Mouse (Mus musculus) neural tube, embryonic 14.5 days (tissue): ENCODE data around the gene Cdc37l1. TPM values are rescaled to one million over a fixed set of nuclear protein-coding genes. Genes with fewer than 3 reads are reported as not detected.
"Not testable (repeated sequence)": the region's sequence is repeated elsewhere in the genome, so short reads cannot be mapped to it uniquely, and the experiment has no call there.

ENCODE experiments used
- ATAC-seq: fragments of 200-750 bp; cut with Nextera tagmentation; 2 replicates; pipeline ENCODE4 v1.8.0; 2017; ENCODE audit warnings: low read depth, mild to moderate bottlenecking, moderate TSS enrichment, moderate library complexity
- H3K27ac ChIP-seq: fragments of 300-500 bp; sonication (generic); 2 replicates; pipeline ENCODE4 v1.5.1; 2014; ENCODE audit warnings: low read depth, mild to moderate bottlenecking, control low read depth, low read length, moderate library complexity, mixed read lengths
- H3K27me3 ChIP-seq: fragments of 300-500 bp; sonication (generic); 2 replicates; pipeline ENCODE4 v1.6.1; 2014; ENCODE audit warnings: low read length; ENCODE audit not compliant: control insufficient read depth, insufficient read depth
- H3K36me3 ChIP-seq: fragments of 300-500 bp; sonication (generic); 2 replicates; pipeline ENCODE4 v1.6.1; 2014; ENCODE audit warnings: low read length, mixed read lengths; ENCODE audit not compliant: control insufficient read depth, insufficient read depth
- H3K4me1 ChIP-seq: fragments of 300-500 bp; sonication (generic); 2 replicates; pipeline ENCODE4 v1.6.1; 2014; ENCODE audit warnings: low read length; ENCODE audit not compliant: control insufficient read depth, insufficient read depth
- H3K4me2 ChIP-seq: fragments of 300-500 bp; sonication (generic); 2 replicates; pipeline ENCODE4 v1.6.1; 2014; ENCODE audit warnings: mild to moderate bottlenecking, low read depth, low read length, control low read depth
- H3K4me3 ChIP-seq: fragments of 300-500 bp; sonication (generic); 2 replicates; pipeline ENCODE4 v1.5.1; 2014; ENCODE audit warnings: low read depth, low read length, control low read depth, mixed read lengths
- H3K9ac ChIP-seq: fragments of 300-500 bp; sonication (generic); replicated peaks from 2 replicates; pipeline ENCODE4 v1.6.1; 2014; ENCODE audit warnings: low read depth, mild to moderate bottlenecking, control low read depth, low read length, mixed read lengths
- H3K9me3 ChIP-seq: fragments of 300-500 bp; sonication (generic); 2 replicates; pipeline ENCODE4 v1.6.1; 2016; ENCODE audit warnings: low read length; ENCODE audit not compliant: control insufficient read depth
- WGBS: fragments of 180-500 bp; shearing (Covaris S2); extraction: QIAGEN DNeasy Blood & Tissue Kit; methylation state at CpG from one replicate; pipeline ENCODE4 v1.1.7; 2014; 5-methylcytosine and 5-hydroxymethylcytosine counted together
- polyA plus RNA-seq: library from polyadenylated mRNA; unstranded; fragments of >200 nt; fragmentation: Nextera tagmentation; extraction: Ambion mirVana; gene quantifications from 2 replicates; pipeline ENCODE4 v1.2.1, GENCODE M21; 2014

The Cdc37l1 gene
- polyA plus RNA-seq, 1 experiment from 2014 or later: 59.9 TPM

DNA sequence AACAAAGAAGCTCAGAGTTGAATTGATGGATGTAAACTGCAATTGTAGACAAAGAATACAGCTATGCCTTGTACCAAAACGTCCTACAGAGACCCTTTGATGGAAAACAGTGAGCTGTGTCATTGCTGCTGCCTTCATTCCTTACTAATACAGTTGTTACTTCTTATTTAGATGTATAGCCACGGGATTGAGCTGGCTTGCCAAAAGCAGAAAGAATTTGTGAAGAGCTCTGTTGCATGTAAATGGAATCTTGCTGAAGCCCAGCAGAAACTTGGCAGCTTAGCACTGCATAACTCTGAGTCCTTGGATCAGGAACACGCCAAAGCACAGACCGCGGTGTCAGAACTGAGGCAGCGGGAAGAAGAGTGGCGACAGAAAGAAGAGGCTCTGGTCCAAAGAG is 4.7 kb downstream of the Cdc37l1 start:
- Histone ChIP-seq H3K9ac (no peak overlapping the region), H3K4me2 (no peak overlapping the region), H3K27ac (no peak overlapping the region), H3K36me3 (peaks cover 19% of the 10 kb centered on the region), H3K27me3 (no peaks in the 10 kb centered on the region), H3K9me3 (no peaks in the 10 kb centered on the region), H3K4me1 (peaks cover 8% of the 10 kb centered on the region), H3K4me3 (no peak overlapping the region)
- ATAC-seq: no peak
- WGBS: 65% methylated on average over 7 of the region's 7 CpGs

DNA sequence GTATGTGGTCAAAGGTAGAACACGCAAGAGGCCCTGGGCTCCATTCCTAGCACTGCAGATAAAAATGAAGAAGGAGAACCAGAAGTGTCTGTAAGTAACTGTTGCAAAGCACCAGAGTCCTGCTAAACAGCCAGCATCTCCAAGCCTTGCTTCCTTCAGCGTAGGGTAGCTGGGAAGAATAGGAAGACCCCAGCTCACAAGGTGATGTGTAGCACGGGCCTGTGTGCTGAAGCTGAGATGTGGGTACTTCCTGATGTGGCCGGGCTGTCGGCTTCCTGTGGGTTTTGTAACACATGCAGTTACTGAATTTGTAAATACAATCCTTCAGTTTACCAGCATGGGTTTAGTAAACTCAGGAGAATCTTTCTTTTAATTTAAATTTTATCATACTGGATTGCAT is 5.2 kb downstream of the Cdc37l1 start:
- Histone ChIP-seq H3K9me3 (no peaks in the 10 kb centered on the region), H3K9ac (no peak overlapping the region), H3K27ac (no peak overlapping the region), H3K36me3 (peaks cover 19% of the 10 kb centered on the region), H3K4me3 (no peak overlapping the region), H3K27me3 (no peaks in the 10 kb centered on the region), H3K4me1 (peaks cover 7% of the 10 kb centered on the region), H3K4me2 (no peak overlapping the region)
- ATAC-seq: no peak
- WGBS: 93% methylated on average over 5 of the region's 5 CpGs

DNA sequence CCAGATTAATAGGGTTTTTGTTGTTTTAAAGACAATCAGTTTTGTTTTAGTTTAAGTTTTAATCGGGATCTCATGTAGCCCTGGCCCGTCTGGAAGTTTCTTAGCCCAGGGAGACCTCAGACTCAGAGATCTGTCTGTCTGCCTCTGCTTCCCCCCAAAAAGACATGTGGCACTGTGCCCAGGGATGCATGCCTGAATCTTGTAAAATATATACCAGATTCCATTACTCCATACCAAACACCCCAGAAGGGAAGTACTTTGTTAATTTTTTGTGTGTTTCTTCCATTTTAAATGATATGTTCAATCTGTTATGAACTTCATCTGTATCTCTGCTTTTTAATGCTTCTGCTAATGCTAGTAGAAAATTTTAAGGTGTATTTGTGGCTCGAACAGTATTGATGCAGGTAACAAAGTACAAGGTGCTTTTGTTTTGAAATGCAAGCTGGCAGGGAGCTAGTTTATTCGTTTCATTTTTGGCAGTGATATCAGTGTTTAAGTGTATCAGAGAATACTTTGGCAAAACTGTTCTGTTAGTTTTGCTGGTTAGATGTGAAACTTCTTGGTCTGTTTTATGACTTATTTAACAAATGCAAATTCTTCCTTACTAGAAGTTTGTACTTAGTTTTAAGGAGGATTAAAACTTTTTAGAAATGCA is 8.0 kb downstream of the Cdc37l1 start:
- peaks cover 25% of the 10 kb centered on the region for H3K36me3 ChIP-seq
- H3K27me3 ChIP-seq: no peaks in the 10 kb centered on the region
- ATAC-seq: no peak
- WGBS: 95% methylated on average over 4 of the region's 4 CpGs
- no peaks in the 10 kb centered on the region for H3K9me3 ChIP-seq
- H3K27ac ChIP-seq: no peak overlapping the region
- H3K4me3 ChIP-seq: no peak overlapping the region
- no peaks in the 10 kb centered on the region for H3K4me1 ChIP-seq
- H3K4me2 ChIP-seq: no peak overlapping the region
- H3K9ac ChIP-seq: no peak overlapping the region

- H3K9me3 ChIP-seq, H3K4me1 ChIP-seq, H3K27me3 ChIP-seq, H3K4me2 ChIP-seq, H3K4me3 ChIP-seq, H3K27ac ChIP-seq, ATAC-seq, H3K9ac ChIP-seq: not testable (repeated sequence)
- 98% methylated on average over 16 of the region's 16 CpGs for WGBS
- peaks cover 18% of the 10 kb centered on the region for H3K36me3 ChIP-seq
Observed at GRCm38 (mm10) chr19:29000321-29000720, 10.2 kb downstream of the Cdc37l1 start.

DNA sequence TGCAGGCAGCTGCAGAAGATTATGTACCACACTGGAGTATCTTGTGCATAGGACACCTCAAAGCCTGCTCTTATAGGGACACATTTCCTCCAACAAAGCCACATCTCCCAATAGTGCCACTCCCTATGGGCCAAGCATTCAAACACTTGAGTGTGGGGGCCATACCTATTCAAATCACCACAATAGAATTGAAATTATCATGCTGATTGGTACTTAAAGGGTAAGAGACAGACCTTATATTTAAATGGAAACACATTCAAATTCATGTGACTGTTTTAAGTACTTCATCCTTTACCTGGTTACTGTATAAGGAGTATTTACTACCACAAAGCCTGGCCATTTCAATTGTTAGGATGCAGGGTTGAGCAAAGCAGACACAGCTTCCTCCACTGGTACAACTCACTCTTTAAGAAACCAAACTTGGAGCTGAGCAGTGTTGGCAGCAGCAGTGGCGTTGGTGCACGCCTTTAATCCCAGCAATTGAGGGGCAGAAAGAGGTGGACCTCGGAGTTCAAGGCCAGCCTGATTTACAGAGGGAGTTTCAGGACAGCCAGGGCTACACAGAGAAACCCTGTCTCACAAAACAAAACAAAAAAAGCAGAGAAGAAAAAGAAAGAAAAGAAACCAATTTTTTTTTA is 18.0 kb downstream of the Cdc37l1 start:
- peaks cover 24% of the 10 kb centered on the region for H3K36me3 ChIP-seq
- no peak overlapping the region for H3K4me3 ChIP-seq
- no peaks in the 10 kb centered on the region for H3K9me3 ChIP-seq
- H3K4me1 ChIP-seq: no peaks in the 10 kb centered on the region
- H3K4me2 ChIP-seq: no peak overlapping the region
- WGBS: 77% methylated on average over 3 of the region's 3 CpGs
- no peak for ATAC-seq
- no peak overlapping the region for H3K9ac ChIP-seq
- no peak overlapping the region for H3K27ac ChIP-seq
- H3K27me3 ChIP-seq: no peaks in the 10 kb centered on the region

DNA sequence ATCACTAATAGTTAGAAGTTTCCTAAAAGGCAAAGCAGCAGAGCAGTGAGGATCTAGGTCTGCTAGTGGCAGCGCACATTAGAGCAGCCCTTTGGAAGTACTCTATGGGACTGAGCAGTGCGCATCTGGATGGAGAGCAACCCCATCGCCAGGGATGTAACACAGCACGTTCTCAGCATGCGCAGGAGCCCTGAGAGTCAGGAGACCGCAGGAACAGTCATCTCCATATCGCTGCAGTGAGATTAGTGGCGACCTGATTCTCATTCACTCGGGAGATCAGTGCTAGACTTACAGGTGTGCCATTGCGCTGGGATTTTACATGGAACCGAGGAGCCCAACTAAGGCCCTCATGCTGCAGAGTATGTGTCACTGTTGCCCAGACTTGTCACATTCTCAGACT is 18.9 kb downstream of the Cdc37l1 start:
- H3K4me2 ChIP-seq: no peak overlapping the region
- no peak for ATAC-seq
- no peaks in the 10 kb centered on the region for H3K4me1 ChIP-seq
- peaks cover 27% of the 10 kb centered on the region for H3K36me3 ChIP-seq
- H3K9ac ChIP-seq: no peak overlapping the region
- no peak overlapping the region for H3K27ac ChIP-seq
- H3K4me3 ChIP-seq: no peak overlapping the region
- no peaks in the 10 kb centered on the region for H3K27me3 ChIP-seq
- no peaks in the 10 kb centered on the region for H3K9me3 ChIP-seq
- WGBS: 94% methylated on average over 11 of the region's 11 CpGs

DNA sequence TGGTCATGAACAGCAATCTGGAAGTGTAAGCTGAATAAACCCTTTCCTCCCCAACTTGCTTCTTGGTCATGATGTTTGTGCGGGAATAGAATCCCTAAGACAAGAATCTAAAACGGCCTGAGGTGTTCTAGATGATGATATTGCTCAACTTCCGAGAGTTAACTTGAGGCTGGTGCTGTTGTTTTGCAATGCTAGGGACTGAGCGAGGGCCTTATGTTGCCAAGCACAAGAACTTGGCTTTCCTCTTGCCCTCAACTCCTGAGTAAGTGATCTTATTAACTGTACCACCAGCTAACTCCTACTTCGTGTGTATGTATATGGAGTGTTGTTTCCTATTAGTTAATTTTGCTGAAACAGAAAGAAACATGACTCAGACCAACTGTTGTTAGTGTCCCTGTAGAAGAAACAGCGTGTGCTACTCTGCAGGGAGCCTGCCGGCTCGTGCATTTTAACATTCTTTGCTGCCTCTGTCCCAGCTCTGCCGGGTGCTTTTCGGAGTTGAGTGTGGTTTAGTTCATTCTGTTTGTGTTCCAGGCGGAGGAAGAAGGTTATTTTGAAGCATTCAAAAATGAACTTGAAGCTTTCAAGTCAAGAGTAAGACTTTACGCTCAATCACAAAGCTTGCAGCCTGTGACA is 21.3 kb downstream of the Cdc37l1 start:
- no peaks in the 10 kb centered on the region for H3K27me3 ChIP-seq
- H3K4me1 ChIP-seq: no peaks in the 10 kb centered on the region
- H3K36me3 ChIP-seq: peaks cover 38% of the 10 kb centered on the region

GRCm38 (mm10) chr19:29014466-29015055 is 24.4 kb downstream of the Cdc37l1 start:
- Histone ChIP-seq H3K27ac (no peak overlapping the region), H3K9ac (no peak overlapping the region), H3K9me3 (no peaks in the 10 kb centered on the region), H3K4me1 (no peaks in the 10 kb centered on the region), H3K4me3 (no peak overlapping the region), H3K36me3 (peaks cover 23% of the 10 kb centered on the region), H3K27me3 (no peaks in the 10 kb centered on the region), H3K4me2 (no peak overlapping the region)
- no peak for ATAC-seq
- 64% methylated on average over 5 of the region's 5 CpGs for WGBS

More for the DNA sequence above, 21.3 kb downstream of the Cdc37l1 start:
- H3K4me2 ChIP-seq: no peak overlapping the region
- WGBS: 91% methylated on average over 12 of the region's 12 CpGs
- no peaks in the 10 kb centered on the region for H3K9me3 ChIP-seq
- no peak overlapping the region for H3K27ac ChIP-seq
- no peak overlapping the region for H3K4me3 ChIP-seq
- H3K9ac ChIP-seq: no peak overlapping the region
- no peak for ATAC-seq
